Mouse (Mus musculus) intestine, postnatal 0 days (tissue): ENCODE results near the gene Cad. TPM values are rescaled to one million over a fixed set of nuclear protein-coding genes. Genes with fewer than 3 reads are reported as not detected.
A peak's percentile ranks its signal among the peaks of the same experiment; 100 is the strongest.
"Not testable (repeated sequence)": the region's sequence is repeated elsewhere in the genome, so short reads cannot be mapped to it uniquely, and the experiment has no call there.

Experiments
- ATAC-seq: fragments of 200-750 bp; cut with Nextera tagmentation; 2 replicates; pipeline ENCODE4 v1.8.0; 2017; ENCODE audit warnings: mild to moderate bottlenecking, moderate TSS enrichment, moderate library complexity
- H3K27ac ChIP-seq: fragments of 300-500 bp; sonication (generic); 2 replicates; pipeline ENCODE4 v1.5.1; 2014; ENCODE audit warnings: mild to moderate bottlenecking, low read depth, low read length, moderate library complexity
- H3K27me3 ChIP-seq: fragments of 300-500 bp; sonication (generic); replicated peaks from 2 replicates; pipeline ENCODE4 v1.6.1; 2014; ENCODE audit warnings: low read length, mixed read lengths; ENCODE audit not compliant: control insufficient read depth, insufficient read depth
- H3K36me3 ChIP-seq: fragments of 300-500 bp; sonication (generic); 2 replicates; pipeline ENCODE4 v1.6.1; 2014; ENCODE audit warnings: mild to moderate bottlenecking, moderate library complexity; ENCODE audit not compliant: control insufficient read depth, insufficient read depth
- H3K4me1 ChIP-seq: fragments of 300-500 bp; sonication (generic); replicated peaks from 2 replicates; pipeline ENCODE4 v1.6.1; 2014; ENCODE audit warnings: antibody characterized with exemption, low read length, mixed read lengths; ENCODE audit not compliant: control insufficient read depth, insufficient read depth
- H3K4me2 ChIP-seq: fragments of 300-500 bp; sonication (generic); replicated peaks from 2 replicates; pipeline ENCODE4 v1.6.1; 2014; ENCODE audit warnings: low read depth, mild to moderate bottlenecking, moderate library complexity
- H3K4me3 ChIP-seq: fragments of 300-500 bp; sonication (generic); 2 replicates; pipeline ENCODE4 v1.5.1; 2014; ENCODE audit warnings: low read depth, low read length
- H3K9ac ChIP-seq: fragments of 300-500 bp; sonication (generic); 2 replicates; pipeline ENCODE4 v1.6.1; 2014; ENCODE audit warnings: mild to moderate bottlenecking, low read depth, low read length
- H3K9me3 ChIP-seq: fragments of 300-500 bp; sonication (generic); 2 replicates; pipeline ENCODE4 v1.6.1; 2016; ENCODE audit warnings: mixed run types; ENCODE audit not compliant: control insufficient read depth
- CTCF ChIP-seq: sonication (generic); IDR thresholded peaks from 2 replicates; pipeline ENCODE4 v1.5.1; 2016; ENCODE audit warnings: low read depth, mild to moderate bottlenecking, control low read depth, antibody characterized with exemption, moderate library complexity
- WGBS: fragments of 180-500 bp; shearing (Covaris S2); extraction: QIAGEN DNeasy Blood & Tissue Kit; methylation state at CpG from one replicate; pipeline ENCODE4 v1.1.7; 2014; 5-methylcytosine and 5-hydroxymethylcytosine counted together
- polyA plus RNA-seq: library from polyadenylated mRNA; unstranded; fragments of >200 nt; fragmentation: Nextera tagmentation; extraction: Ambion mirVana; gene quantifications from 2 replicates; pipeline ENCODE4 v1.2.1, GENCODE M21; 2015

Gene Cad
- polyA plus RNA-seq, 1 experiment from 2014 or later: 3.2 TPM

- ATAC-seq: no peak
- Histone ChIP-seq H3K27ac (no peak overlapping the region), H3K4me1 (no peaks in the 10 kb centered on the region), H3K27me3 (no peaks in the 10 kb centered on the region), H3K36me3 (no peaks in the 10 kb centered on the region), H3K9me3 (no peaks in the 10 kb centered on the region), H3K4me2 (no peak overlapping the region), H3K9ac (no peak overlapping the region), H3K4me3 (no peak overlapping the region)
- no peak for TF ChIP-seq CTCF
Observed at GRCm38 (mm10) chr5:31024641-31025040, 29.9 kb upstream of the Cad start.

GRCm38 (mm10) chr5:31030926-31031325 is 23.7 kb upstream of the Cad start:
- no peaks in the 10 kb centered on the region for H3K9me3 ChIP-seq
- no peak overlapping the region for H3K27ac ChIP-seq
- no peak overlapping the region for H3K9ac ChIP-seq
- no peak for TF ChIP-seq CTCF
- WGBS: 35% methylated on average over 4 of the region's 4 CpGs
- H3K36me3 ChIP-seq: no peaks in the 10 kb centered on the region; the same call in 1 of the 2 replicates
- ATAC-seq: peak; percentile 64
- H3K4me1 ChIP-seq: no peaks in the 10 kb centered on the region
- no peak overlapping the region for H3K4me3 ChIP-seq
- no peaks in the 10 kb centered on the region for H3K27me3 ChIP-seq
- no peak overlapping the region for H3K4me2 ChIP-seq

GRCm38 (mm10) chr5:31031508-31031907 is 23.1 kb upstream of the Cad start:
- no peak overlapping the region for H3K27ac ChIP-seq
- 78% methylated on average over 8 of the region's 8 CpGs for WGBS
- H3K36me3 ChIP-seq: no peaks in the 10 kb centered on the region; the same call in 1 of the 2 replicates
- no peak for ATAC-seq
- H3K4me3 ChIP-seq: no peak overlapping the region
- no peaks in the 10 kb centered on the region for H3K9me3 ChIP-seq
- no peak for TF ChIP-seq CTCF
- H3K4me1 ChIP-seq: no peaks in the 10 kb centered on the region
- no peak overlapping the region for H3K4me2 ChIP-seq
- H3K27me3 ChIP-seq: no peaks in the 10 kb centered on the region
- H3K9ac ChIP-seq: no peak overlapping the region

GRCm38 (mm10) chr5:31034669-31035068 is 19.9 kb upstream of the Cad start:
- no peaks in the 10 kb centered on the region for H3K27me3 ChIP-seq
- peaks cover 17% of the 10 kb centered on the region for H3K36me3 ChIP-seq
- TF ChIP-seq CTCF: no peak
- H3K9me3 ChIP-seq: no peaks in the 10 kb centered on the region
- H3K9ac ChIP-seq: no peak overlapping the region
- no peak overlapping the region for H3K27ac ChIP-seq
- 90% methylated on average over 6 of the region's 6 CpGs for WGBS
- no peak for ATAC-seq
- H3K4me1 ChIP-seq: no peaks in the 10 kb centered on the region
- no peak overlapping the region for H3K4me3 ChIP-seq
- no peak overlapping the region for H3K4me2 ChIP-seq

- Histone ChIP-seq H3K27ac (0 out of 2 replicates have a peak overlapping the region, but pooled peaks have one; percentile 41), H3K36me3 (peaks cover 29% of the 10 kb centered on the region)
- H3K27me3 ChIP-seq, H3K4me3 ChIP-seq, H3K9ac ChIP-seq, H3K4me2 ChIP-seq, H3K9me3 ChIP-seq, H3K4me1 ChIP-seq: not testable (repeated sequence)
- peak; percentile 71 for ATAC-seq
- WGBS: 69% methylated on average over 11 of the region's 11 CpGs
Observed at GRCm38 (mm10) chr5:31036556-31036955, 18.0 kb upstream of the Cad start.

GRCm38 (mm10) chr5:31038171-31038845 is 16.3 kb upstream of the Cad start:
- no peak for TF ChIP-seq CTCF
- ATAC-seq: peak; percentile 57
- no peaks in the 10 kb centered on the region for H3K4me1 ChIP-seq
- no peaks in the 10 kb centered on the region for H3K27me3 ChIP-seq
- no peaks in the 10 kb centered on the region for H3K9me3 ChIP-seq
- peak overlapping the region; percentile 62 for H3K27ac ChIP-seq
- no peak overlapping the region for H3K4me3 ChIP-seq
- no peak overlapping the region for H3K4me2 ChIP-seq
- WGBS: 71% methylated on average over 7 of the region's 7 CpGs
- peaks cover 47% of the 10 kb centered on the region for H3K36me3 ChIP-seq
- no peak overlapping the region for H3K9ac ChIP-seq
